Mouse (Mus musculus): Measurements from ENCODE around the gene Sat1. TPM values are rescaled to one million over a fixed set of nuclear protein-coding genes. Genes with fewer than 3 reads are reported as not detected.

The Sat1 gene
- polyA plus RNA-seq (2012; rRNA removed), result 86.4 and 120 TPM in 2 replicates

DNA sequence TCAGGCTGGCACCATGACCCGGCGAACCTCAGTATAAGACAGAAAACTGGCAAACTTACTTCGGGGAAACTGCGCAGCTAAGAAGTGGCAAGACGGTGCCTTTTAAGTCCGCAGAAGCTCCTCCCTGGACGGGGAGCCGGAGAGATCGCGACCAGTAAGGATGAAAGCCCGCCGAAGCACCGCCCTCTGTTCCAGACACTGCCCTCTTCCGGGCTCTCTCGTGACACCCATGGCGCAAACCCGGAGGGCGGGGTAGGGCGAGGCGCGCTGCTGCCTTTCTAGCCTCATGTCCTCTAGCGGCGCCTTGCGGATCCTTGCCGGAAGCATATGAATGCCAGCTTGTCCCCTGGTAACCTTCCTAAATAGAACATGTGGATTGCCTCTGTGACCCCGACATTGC, at the start of gene Sat1:
Sat1 (minus strand) TSS at position 179 of the 400 bp plus-strand sequence.
- peak within 1 kb of the TSS; percentile 99 for H3K27ac ChIP-seq (ENCODE audit: insufficient read depth, low read depth, low read length)
- under 1% methylated on average over 26 of the region's 26 CpGs for WGBS
- H3K4me1 ChIP-seq (ENCODE audit: control insufficient read depth, insufficient read depth, low read length), result peaks cover 4% of the 10 kb centered on the region; the same call in 1 of the 2 replicates
- H3K27me3 ChIP-seq (replicated peaks; ENCODE audit: control insufficient read depth, insufficient read depth, low read length), result no peaks in the 10 kb centered on the region
- H3K36me3 ChIP-seq (ENCODE audit: control insufficient read depth, insufficient read depth, low read length), result peaks cover 2% of the 10 kb centered on the region; the same call in 1 of the 2 replicates
- peak within 1 kb of the TSS; percentile 96 for H3K4me3 ChIP-seq (ENCODE audit: insufficient read depth, low read depth, low read length)
- TF ChIP-seq CTCF (conservative IDR thresholded peaks at IDR 0.05; ENCODE audit: insufficient read depth, insufficient read length, low read depth, low read length), result peak; percentile 79
- peak; percentile 24 for TF ChIP-seq POLR2A (IDR thresholded peaks at IDR 0.05; ENCODE audit: low read depth, low read length)
- DNase-seq, result peak; percentile 97

GRCm38 (mm10) chrX:155262915-155263252, 46.6 kb upstream of the Sat1 start:
- Histone ChIP-seq H3K27ac (ENCODE audit: insufficient read depth, low read depth, low read length) (peak overlapping the region; percentile 88), H3K4me3 (ENCODE audit: insufficient read depth, low read depth, low read length) (peak overlapping the region; percentile 98), H3K36me3 (ENCODE audit: control insufficient read depth, insufficient read depth, low read length) (no peaks in the 10 kb centered on the region), H3K27me3 (replicated peaks; ENCODE audit: control insufficient read depth, insufficient read depth, low read length) (no peaks in the 10 kb centered on the region), H3K4me1 (ENCODE audit: control insufficient read depth, insufficient read depth, low read length) (peaks cover 14% of the 10 kb centered on the region)
- 0% methylated on average over 1 of the region's 1 CpGs for WGBS
- no peak for TF ChIP-seq POLR2A (IDR thresholded peaks at IDR 0.05; ENCODE audit: low read depth, low read length)
- no peak for TF ChIP-seq CTCF (conservative IDR thresholded peaks at IDR 0.05; ENCODE audit: insufficient read depth, insufficient read length, low read depth, low read length)
- no peak for DNase-seq

DNA sequence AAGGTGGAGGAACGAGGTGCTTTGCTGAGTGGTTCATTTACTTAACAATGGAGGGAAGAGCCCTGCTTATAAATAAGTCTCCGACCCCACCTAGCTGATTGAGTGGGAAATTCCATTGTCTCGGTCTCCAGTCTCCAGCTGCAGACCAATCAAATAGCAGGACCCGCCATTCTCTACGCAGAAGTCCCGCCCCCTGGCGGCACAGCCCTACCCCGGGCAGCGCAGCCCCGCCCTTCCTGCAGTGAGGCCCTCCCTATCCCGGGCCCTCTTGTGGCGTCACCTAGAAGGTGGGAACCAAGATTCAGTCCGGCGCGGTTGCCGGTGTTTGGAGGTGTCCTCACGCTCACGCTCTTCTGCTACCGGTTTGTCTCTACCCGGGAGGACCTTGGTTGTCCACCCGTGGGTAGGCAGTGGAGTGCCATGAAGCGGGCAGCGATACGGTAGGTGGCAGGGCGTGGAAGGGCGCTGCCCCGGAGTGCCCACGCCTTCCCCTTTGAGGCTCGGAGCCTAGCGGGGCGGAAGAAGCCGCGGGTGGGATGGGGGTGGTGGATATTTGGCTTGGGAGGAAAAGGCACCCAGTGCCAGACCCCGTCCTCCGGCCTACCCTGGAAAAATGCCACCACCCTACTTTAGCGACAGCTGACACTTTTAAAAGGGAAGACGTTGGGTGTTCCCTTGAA, 46.1 kb upstream of the Sat1 start, which contains the start of gene Acot9:
Acot9 (plus strand) TSS at position 209 of the 680 bp plus-strand sequence.
- H3K4me1 ChIP-seq (ENCODE audit: control insufficient read depth, insufficient read depth, low read length), result peaks cover 14% of the 10 kb centered on the region
- peak; percentile 95 for DNase-seq
- WGBS, result 1% methylated on average over 37 of the region's 37 CpGs

GRCm38 (mm10) chrX:155256856-155257255, 40.6 kb upstream of the Sat1 start:
- no peak for DNase-seq
- no peaks in the 10 kb centered on the region for H3K36me3 ChIP-seq (ENCODE audit: control insufficient read depth, insufficient read depth, low read length)
- TF ChIP-seq POLR2A (IDR thresholded peaks at IDR 0.05; ENCODE audit: low read depth, low read length) (no peak), CTCF (conservative IDR thresholded peaks at IDR 0.05; ENCODE audit: insufficient read depth, insufficient read length, low read depth, low read length) (no peak)
- H3K4me3 ChIP-seq (ENCODE audit: insufficient read depth, low read depth, low read length), result no peak overlapping the region
- H3K27ac ChIP-seq (ENCODE audit: insufficient read depth, low read depth, low read length), result no peak overlapping the region; the same call in 1 of the 2 replicates
- no peaks in the 10 kb centered on the region for H3K4me1 ChIP-seq (ENCODE audit: control insufficient read depth, insufficient read depth, low read length)
- no peaks in the 10 kb centered on the region for H3K27me3 ChIP-seq (replicated peaks; ENCODE audit: control insufficient read depth, insufficient read depth, low read length)

More for the DNA sequence above, 46.1 kb upstream of the Sat1 start, which contains the start of gene Acot9:
- Histone ChIP-seq H3K4me3 (ENCODE audit: insufficient read depth, low read depth, low read length) (peak within 1 kb of the TSS; percentile 98), H3K27me3 (replicated peaks; ENCODE audit: control insufficient read depth, insufficient read depth, low read length) (no peaks in the 10 kb centered on the region), H3K27ac (ENCODE audit: insufficient read depth, low read depth, low read length) (peak within 1 kb of the TSS; percentile 88), H3K36me3 (ENCODE audit: control insufficient read depth, insufficient read depth, low read length) (no peaks in the 10 kb centered on the region)
- TF ChIP-seq POLR2A (IDR thresholded peaks at IDR 0.05; ENCODE audit: low read depth, low read length) (peak; percentile 41), CTCF (conservative IDR thresholded peaks at IDR 0.05; ENCODE audit: insufficient read depth, insufficient read length, low read depth, low read length) (peak; percentile 41)

DNA sequence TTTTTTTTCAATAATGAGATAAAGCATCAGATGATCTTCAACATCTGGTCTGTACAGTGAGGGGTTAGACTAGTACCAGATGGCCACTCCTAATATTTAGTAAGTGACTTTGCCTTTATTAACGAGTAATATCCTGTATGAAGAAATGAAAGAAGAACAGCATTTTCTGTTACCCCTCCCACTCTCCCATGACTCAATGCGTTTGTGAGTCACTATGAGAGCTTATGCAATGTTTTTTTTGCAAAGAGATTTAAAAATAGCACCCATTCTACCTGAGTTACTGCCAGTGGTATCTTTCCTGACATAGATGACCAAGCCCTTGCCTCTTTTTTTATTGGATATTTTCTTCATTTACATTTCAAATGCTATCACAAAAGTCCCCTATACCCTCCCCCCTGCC, 2.0 kb upstream of the Sat1 start:
- Histone ChIP-seq H3K4me1 (ENCODE audit: control insufficient read depth, insufficient read depth, low read length) (peaks cover 4% of the 10 kb centered on the region; the same call in 1 of the 2 replicates), H3K4me3 (ENCODE audit: insufficient read depth, low read depth, low read length) (no peak overlapping the region), H3K36me3 (ENCODE audit: control insufficient read depth, insufficient read depth, low read length) (peaks cover 2% of the 10 kb centered on the region; the same call in 1 of the 2 replicates), H3K27me3 (replicated peaks; ENCODE audit: control insufficient read depth, insufficient read depth, low read length) (no peaks in the 10 kb centered on the region), H3K27ac (ENCODE audit: insufficient read depth, low read depth, low read length) (no peak overlapping the region)
- 68% methylated on average over 2 of the region's 2 CpGs for WGBS
- TF ChIP-seq CTCF (conservative IDR thresholded peaks at IDR 0.05; ENCODE audit: insufficient read depth, insufficient read length, low read depth, low read length) (no peak), POLR2A (IDR thresholded peaks at IDR 0.05; ENCODE audit: low read depth, low read length) (no peak)
- no peak for DNase-seq

DNA sequence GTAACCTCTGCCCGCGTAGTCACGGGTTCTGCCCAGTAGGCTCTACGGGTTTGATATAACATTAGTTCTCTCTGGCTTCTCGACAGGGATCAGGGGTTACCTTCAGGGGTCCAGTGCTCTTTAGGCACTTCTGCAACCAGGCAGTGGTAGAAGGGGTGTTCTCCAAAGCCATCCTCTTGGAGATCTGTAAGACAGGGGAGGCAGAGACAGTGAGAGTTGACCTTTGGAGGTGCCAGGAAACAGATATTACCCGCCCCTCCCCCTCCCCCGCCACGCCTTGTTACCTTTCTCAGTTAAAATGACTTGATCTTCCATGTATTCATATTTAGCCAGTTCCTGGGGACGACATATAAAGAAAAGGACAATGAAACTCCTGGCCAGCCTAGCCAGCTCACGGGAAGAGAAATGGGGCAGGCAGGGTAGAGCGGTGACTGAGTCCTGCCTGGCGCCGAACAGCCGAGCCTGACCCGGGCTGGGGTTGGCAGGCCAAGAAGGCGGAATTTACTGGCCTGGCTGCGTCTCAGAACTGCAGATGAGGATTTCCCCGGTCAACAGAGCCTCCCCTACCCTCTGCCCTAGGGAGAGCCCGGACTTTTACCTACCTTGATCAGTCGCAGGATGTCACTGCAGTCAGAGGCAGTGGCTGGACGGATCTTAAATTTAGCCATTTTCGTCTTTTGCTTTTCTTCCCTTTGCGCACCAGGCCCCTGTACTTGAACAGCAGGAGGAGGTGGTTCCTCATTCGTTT, 574 bp downstream of the Sat1 start:
- Histone ChIP-seq H3K4me1 (ENCODE audit: control insufficient read depth, insufficient read depth, low read length) (peaks cover 4% of the 10 kb centered on the region; the same call in 1 of the 2 replicates), H3K4me3 (ENCODE audit: insufficient read depth, low read depth, low read length) (peak overlapping the region; percentile 96), H3K27ac (ENCODE audit: insufficient read depth, low read depth, low read length) (peak overlapping the region; percentile 99), H3K27me3 (replicated peaks; ENCODE audit: control insufficient read depth, insufficient read depth, low read length) (no peaks in the 10 kb centered on the region), H3K36me3 (ENCODE audit: control insufficient read depth, insufficient read depth, low read length) (peaks cover 2% of the 10 kb centered on the region; the same call in 1 of the 2 replicates)
- peak; percentile 51 for DNase-seq
- TF ChIP-seq POLR2A (IDR thresholded peaks at IDR 0.05; ENCODE audit: low read depth, low read length), result no peak
- no peak for TF ChIP-seq CTCF (conservative IDR thresholded peaks at IDR 0.05; ENCODE audit: insufficient read depth, insufficient read length, low read depth, low read length)
- WGBS, result under 1% methylated on average over 24 of the region's 24 CpGs
